Mouse (Mus musculus): ENCODE data around the gene Zc3h7b. TPM values are rescaled to one million over a fixed set of nuclear protein-coding genes. Genes with fewer than 3 reads are reported as not detected.

Gene Zc3h7b
- polyA plus RNA-seq, 2 experiments, result 4.0 to 5.7 TPM

GRCm38 (mm10) chr15:81813986-81814705 is 69.3 kb downstream of the Zc3h7b start:
- 44% methylated on average over 5 of the region's 5 CpGs for WGBS (ENCODE audit: insufficient replicate concordance)
- DNase-seq (ENCODE audit: low read depth in 3 of 3, low spot score in 3 of 3), result no peak
- Histone ChIP-seq H3K4me1 (replicated peaks; ENCODE audit: control insufficient read depth in 2 of 2, insufficient read depth in 2 of 2, low read length in 1 of 2) (peaks cover 9 to 19% of the 10 kb centered on the region in 2 experiments; a peak in 3 of 4 replicates), H3K4me2 (ENCODE audit: low read depth) (no peak overlapping the region), H3K4me3 (ENCODE audit: insufficient read depth in 1 of 2, low read depth in 2 of 2, low read length in 2 of 2) (no peak overlapping the region), H3K27me3 (ENCODE audit: control insufficient read depth, insufficient read depth, low read length) (no peaks in the 10 kb centered on the region), H3K36me3 (replicated peaks; ENCODE audit: control insufficient read depth, insufficient read depth, low read depth) (no peaks in the 10 kb centered on the region), H3K9ac (replicated peaks) (no peak overlapping the region), H3K9me3 (ENCODE audit: control insufficient read depth, low read length) (no peaks in the 10 kb centered on the region), H3K27ac (no peak overlapping the region)
- TF ChIP-seq EP300 (IDR thresholded peaks at IDR 0.05; ENCODE audit: low read depth) (no peak), CTCF (IDR thresholded peaks at IDR 0.05; ENCODE audit: low read depth) (no peak)
- no peak for ATAC-seq (ENCODE audit: insufficient read depth)

GRCm38 (mm10) chr15:81814716-81815370 is 70.0 kb downstream of the Zc3h7b start:
- DNase-seq (ENCODE audit: low read depth in 3 of 3, low spot score in 3 of 3) (no peak), ATAC-seq (ENCODE audit: insufficient read depth) (no peak)
- 57% methylated on average over 12 of the region's 12 CpGs for WGBS (ENCODE audit: insufficient replicate concordance)

GRCm38 (mm10) chr15:81818404-81818803 is 73.5 kb downstream of the Zc3h7b start:
- ATAC-seq (ENCODE audit: insufficient read depth) (no peak), DNase-seq (ENCODE audit: low read depth in 3 of 3, low spot score in 3 of 3) (no peak)
- 61% methylated on average over 3 of the region's 3 CpGs for WGBS (ENCODE audit: insufficient replicate concordance)
- Histone ChIP-seq H3K27me3 (ENCODE audit: control insufficient read depth, insufficient read depth, low read length) (no peaks in the 10 kb centered on the region), H3K9ac (replicated peaks) (no peak overlapping the region), H3K36me3 (replicated peaks; ENCODE audit: control insufficient read depth, insufficient read depth, low read depth) (no peaks in the 10 kb centered on the region), H3K4me1 (replicated peaks; ENCODE audit: control insufficient read depth in 2 of 2, insufficient read depth in 2 of 2, low read length in 1 of 2) (no peaks in the 10 kb centered on the region), H3K9me3 (ENCODE audit: control insufficient read depth, low read length) (no peaks in the 10 kb centered on the region), H3K27ac (no peak overlapping the region), H3K4me3 (ENCODE audit: insufficient read depth in 1 of 2, low read depth in 2 of 2, low read length in 2 of 2) (no peak overlapping the region), H3K4me2 (ENCODE audit: low read depth) (no peak overlapping the region)
- TF ChIP-seq EP300 (IDR thresholded peaks at IDR 0.05; ENCODE audit: low read depth), result no peak
- no peak for TF ChIP-seq CTCF (IDR thresholded peaks at IDR 0.05; ENCODE audit: low read depth)

More at GRCm38 (mm10) chr15:81814716-81815370, 70.0 kb downstream of the Zc3h7b start:
- Histone ChIP-seq H3K4me1 (replicated peaks; ENCODE audit: control insufficient read depth in 2 of 2, insufficient read depth in 2 of 2, low read length in 1 of 2) (peaks cover 8 to 17% of the 10 kb centered on the region in 2 experiments; a peak in 3 of 4 replicates), H3K9ac (replicated peaks) (no peak overlapping the region), H3K4me3 (ENCODE audit: insufficient read depth in 1 of 2, low read depth in 2 of 2, low read length in 2 of 2) (no peak overlapping the region), H3K4me2 (ENCODE audit: low read depth) (no peak overlapping the region), H3K9me3 (ENCODE audit: control insufficient read depth, low read length) (no peaks in the 10 kb centered on the region), H3K27ac (no peak overlapping the region), H3K36me3 (replicated peaks; ENCODE audit: control insufficient read depth, insufficient read depth, low read depth) (no peaks in the 10 kb centered on the region), H3K27me3 (ENCODE audit: control insufficient read depth, insufficient read depth, low read length) (no peaks in the 10 kb centered on the region)
- TF ChIP-seq EP300 (IDR thresholded peaks at IDR 0.05; ENCODE audit: low read depth) (no peak), CTCF (IDR thresholded peaks at IDR 0.05; ENCODE audit: low read depth) (no peak)

GRCm38 (mm10) chr15:81822631-81823030 is 77.8 kb downstream of the Zc3h7b start:
- Histone ChIP-seq H3K4me2 (ENCODE audit: low read depth) (no peak overlapping the region), H3K27ac (no peak overlapping the region), H3K36me3 (replicated peaks; ENCODE audit: control insufficient read depth, insufficient read depth, low read depth) (no peaks in the 10 kb centered on the region), H3K9ac (replicated peaks) (no peak overlapping the region), H3K4me1 (replicated peaks; ENCODE audit: control insufficient read depth in 2 of 2, insufficient read depth in 2 of 2, low read length in 1 of 2) (no peaks in the 10 kb centered on the region), H3K4me3 (ENCODE audit: insufficient read depth in 1 of 2, low read depth in 2 of 2, low read length in 2 of 2) (no peak overlapping the region), H3K27me3 (ENCODE audit: control insufficient read depth, insufficient read depth, low read length) (no peaks in the 10 kb centered on the region), H3K9me3 (ENCODE audit: control insufficient read depth, low read length) (no peaks in the 10 kb centered on the region)
- no peak for ATAC-seq (ENCODE audit: insufficient read depth)
- 60% methylated on average over 3 of the region's 3 CpGs for WGBS (ENCODE audit: insufficient replicate concordance)
- no peak for TF ChIP-seq CTCF (IDR thresholded peaks at IDR 0.05; ENCODE audit: low read depth)
- TF ChIP-seq EP300 (IDR thresholded peaks at IDR 0.05; ENCODE audit: low read depth), result no peak
- no peak for DNase-seq (ENCODE audit: low read depth in 3 of 3, low spot score in 3 of 3)

- 73% methylated on average over 3 of the region's 3 CpGs for WGBS (ENCODE audit: insufficient replicate concordance)
- Histone ChIP-seq H3K4me1 (replicated peaks; ENCODE audit: control insufficient read depth in 2 of 2, insufficient read depth in 2 of 2, low read length in 1 of 2) (no peaks in the 10 kb centered on the region), H3K27me3 (ENCODE audit: control insufficient read depth, insufficient read depth, low read length) (no peaks in the 10 kb centered on the region), H3K36me3 (replicated peaks; ENCODE audit: control insufficient read depth, insufficient read depth, low read depth) (no peaks in the 10 kb centered on the region), H3K4me2 (ENCODE audit: low read depth) (no peak overlapping the region), H3K9ac (replicated peaks) (no peak overlapping the region), H3K4me3 (ENCODE audit: insufficient read depth in 1 of 2, low read depth in 2 of 2, low read length in 2 of 2) (no peak overlapping the region), H3K9me3 (ENCODE audit: control insufficient read depth, low read length) (no peaks in the 10 kb centered on the region), H3K27ac (no peak overlapping the region)
- TF ChIP-seq EP300 (IDR thresholded peaks at IDR 0.05; ENCODE audit: low read depth) (no peak), CTCF (IDR thresholded peaks at IDR 0.05; ENCODE audit: low read depth) (no peak)
- DNase-seq (ENCODE audit: low read depth in 3 of 3, low spot score in 3 of 3), result no peak
- no peak for ATAC-seq (ENCODE audit: insufficient read depth)
These were observed 80.0 kb downstream of the Zc3h7b start for GRCm38 (mm10) chr15:81824832-81825231.
